Mouse (Mus musculus) ES-E14 (cell line): Measurements from ENCODE around the gene Dnaaf1. TPM values are rescaled to one million over a fixed set of nuclear protein-coding genes. Genes with fewer than 3 reads are reported as not detected.
A peak's percentile ranks its signal among the peaks of the same experiment; 100 is the strongest.

Source experiments
- DNase-seq: peaks from one replicate; pipeline ENCODE4 v3.0.0-alpha.2; 2013; ENCODE audit warnings: low read depth, low spot score
- H3K27ac ChIP-seq: 2 replicates; pipeline ENCODE4 v1.5.1; 2012; ENCODE audit warnings: low read depth, mild to moderate bottlenecking, low read length, moderate library complexity, mixed read lengths; ENCODE audit not compliant: poor library complexity, insufficient read depth, severe bottlenecking
- H3K36me3 ChIP-seq: 2 replicates; pipeline ENCODE4 v1.6.1; 2012; ENCODE audit warnings: mild to moderate bottlenecking, low read length, moderate library complexity, mixed read lengths; ENCODE audit not compliant: control insufficient read depth, poor library complexity, insufficient read depth, severe bottlenecking
- H3K4me1 ChIP-seq, 2 experiments: fragments of 150-350 bp in 1 of 2; sonication (generic) in 1 of 2; 2 replicates each; pipeline ENCODE4 v1.6.1; 2012; ENCODE audit warnings: low read length in 2 of 2, mild to moderate bottlenecking in 1 of 2, mixed read lengths in 1 of 2; ENCODE audit not compliant: control insufficient read depth in 2 of 2, insufficient read depth in 2 of 2, poor library complexity in 1 of 2
- H3K4me3 ChIP-seq, 2 experiments: fragments of 150-350 bp in 1 of 2; sonication (generic) in 1 of 2; 2 replicates each; pipeline ENCODE4 v1.5.1; 2012; ENCODE audit warnings: low read length in 2 of 2, low read depth in 1 of 2, mild to moderate bottlenecking in 1 of 2, mixed read lengths in 1 of 2; ENCODE audit not compliant: insufficient read depth in 1 of 2, poor library complexity in 1 of 2, severe bottlenecking in 1 of 2
- H3K9ac ChIP-seq: 2 replicates; pipeline ENCODE4 v1.6.1; 2012; ENCODE audit warnings: low read depth, mild to moderate bottlenecking, low read length, mixed read lengths; ENCODE audit not compliant: poor library complexity, insufficient read depth, severe bottlenecking
- H3K9me3 ChIP-seq: fragments of 150-350 bp; sonication (generic); 2 replicates; pipeline ENCODE4 v1.6.1; 2012; ENCODE audit warnings: low read depth, mild to moderate bottlenecking, low read length; ENCODE audit not compliant: control insufficient read depth, insufficient read depth
- CHD2 ChIP-seq: IDR thresholded peaks from 2 replicates; pipeline ENCODE4 v1.6.1; 2014; ENCODE audit warnings: mild to moderate bottlenecking, low read depth, low read length, inconsistent platforms
- HCFC1 ChIP-seq: IDR thresholded peaks from 2 replicates; pipeline ENCODE4 v1.6.1; 2012; ENCODE audit warnings: low read length, inconsistent platforms, borderline replicate concordance; ENCODE audit not compliant: insufficient read depth
- MAFK ChIP-seq: IDR thresholded peaks from 2 replicates; pipeline ENCODE4 v1.6.1; 2014; ENCODE audit warnings: mild to moderate bottlenecking, low read depth, low read length, inconsistent platforms; ENCODE audit not compliant: insufficient read depth
- ZC3H11A ChIP-seq: IDR thresholded peaks from 2 replicates; pipeline ENCODE4 v1.6.1; 2012; ENCODE audit warnings: low read depth, mild to moderate bottlenecking, inconsistent platforms, low read length, borderline replicate concordance
- ZNF384 ChIP-seq: IDR thresholded peaks from 2 replicates; pipeline ENCODE4 v1.6.1; 2012; ENCODE audit warnings: low read depth, low read length, inconsistent platforms
- in situ Hi-C, 2 experiments: fragments of 600-800 bp; cut with MboI; formaldehyde crosslinking; loops; one replicate each; pipeline ENCODE4 v1.15.1; 2025; ENCODE audit warnings: low sequenced_read_pairs in 2 of 2, inconsistent platforms in 1 of 2; ENCODE audit not compliant: unreplicated experiment in 2 of 2
- total RNA-seq: library from RNA; depleted of rRNA; stranded (reverse); fragments of 300-350 nt; gene quantifications from 2 replicates; pipeline ENCODE4 v1.2.3, GENCODE M21; 2012

Dnaaf1 gene
- total RNA-seq, 1 experiment: 1.0 TPM

DNA sequence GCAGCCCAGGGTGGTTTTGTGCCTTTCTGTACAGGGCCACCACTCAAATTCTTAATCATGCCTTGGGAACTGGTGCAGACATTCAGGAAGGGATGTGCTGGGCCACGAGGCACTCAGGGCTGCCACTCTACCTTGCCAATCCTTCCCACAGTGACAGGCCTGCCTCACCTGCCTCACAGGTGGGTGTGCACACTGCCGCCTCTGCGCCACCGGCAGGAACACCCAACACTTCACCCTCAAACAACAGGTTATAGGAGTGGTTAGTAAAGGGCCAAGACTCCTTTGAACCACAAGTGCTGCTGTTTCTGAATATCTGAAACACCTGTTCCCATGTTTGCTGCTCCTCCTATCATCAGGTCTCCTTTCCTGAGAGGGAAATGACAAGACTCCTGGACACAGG lies 2.6 kb upstream of the Dnaaf1 start:
- no peak for DNase-seq
- no peak overlapping the region for H3K4me3 ChIP-seq
- TF ChIP-seq ZC3H11A (no peak), MAFK (no peak), HCFC1 (no peak), ZNF384 (no peak), CHD2 (no peak)
- no peak overlapping the region for H3K27ac ChIP-seq
- H3K4me1 ChIP-seq: peaks cover 0 to 6% of the 10 kb centered on the region in 2 experiments; a peak in 1 of 4 replicates
- in situ Hi-C loops: no loop called here
- H3K9ac ChIP-seq: no peak overlapping the region
- H3K36me3 ChIP-seq: peaks cover 4% of the 10 kb centered on the region; the same call in 1 of the 2 replicates
- no peaks in the 10 kb centered on the region for H3K9me3 ChIP-seq

DNA sequence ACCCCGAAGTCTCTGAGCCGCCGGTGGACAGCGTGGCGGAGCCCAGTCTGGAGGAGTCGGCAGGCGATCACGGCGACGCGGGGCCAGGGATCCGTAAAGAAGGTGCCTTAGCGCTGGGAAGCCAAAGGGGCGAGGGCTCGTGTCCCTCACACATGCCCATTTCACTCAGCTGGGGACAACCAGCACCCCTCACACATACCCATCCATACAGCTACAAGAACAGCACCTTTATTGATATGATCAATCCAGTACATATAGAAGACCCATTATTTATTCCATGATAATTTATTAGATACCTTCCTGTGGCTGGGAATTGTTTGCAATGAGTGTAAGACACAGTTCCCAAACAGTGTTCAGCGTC lies 311 bp downstream of the Dnaaf1 start:
- no peaks in the 10 kb centered on the region for H3K36me3 ChIP-seq
- H3K4me3 ChIP-seq: peak overlapping the region; percentile 72 to 96
- peak overlapping the region; percentile 56 for H3K9ac ChIP-seq
- no peaks in the 10 kb centered on the region for H3K4me1 ChIP-seq
- TF ChIP-seq CHD2 (no peak), ZC3H11A (no peak), MAFK (no peak), ZNF384 (no peak), HCFC1 (no peak)
- H3K9me3 ChIP-seq: no peaks in the 10 kb centered on the region
- DNase-seq: no peak
- in situ Hi-C loops: no loop called here
- no peak overlapping the region for H3K27ac ChIP-seq

DNA sequence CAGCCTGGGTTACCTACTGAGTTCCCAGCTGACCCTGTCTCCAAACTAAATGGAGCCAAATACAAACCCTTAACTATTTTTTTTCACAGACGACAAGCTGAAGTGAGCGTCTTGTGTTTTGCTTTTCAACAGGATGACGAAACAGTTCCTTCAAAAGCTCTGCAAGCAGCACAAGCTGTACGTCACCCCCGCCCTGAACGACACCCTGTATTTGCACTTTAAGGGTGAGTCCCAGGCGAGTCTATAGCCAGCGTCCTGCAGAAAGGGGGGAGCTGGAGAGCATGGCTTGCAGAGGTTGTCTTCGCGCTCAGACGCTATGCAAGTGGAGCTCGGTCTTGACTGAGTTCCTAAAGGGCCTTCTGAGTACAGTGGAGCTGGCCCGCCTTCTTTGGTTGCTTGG lies 4.1 kb downstream of the Dnaaf1 start:
- H3K36me3 ChIP-seq: no peaks in the 10 kb centered on the region

DNA sequence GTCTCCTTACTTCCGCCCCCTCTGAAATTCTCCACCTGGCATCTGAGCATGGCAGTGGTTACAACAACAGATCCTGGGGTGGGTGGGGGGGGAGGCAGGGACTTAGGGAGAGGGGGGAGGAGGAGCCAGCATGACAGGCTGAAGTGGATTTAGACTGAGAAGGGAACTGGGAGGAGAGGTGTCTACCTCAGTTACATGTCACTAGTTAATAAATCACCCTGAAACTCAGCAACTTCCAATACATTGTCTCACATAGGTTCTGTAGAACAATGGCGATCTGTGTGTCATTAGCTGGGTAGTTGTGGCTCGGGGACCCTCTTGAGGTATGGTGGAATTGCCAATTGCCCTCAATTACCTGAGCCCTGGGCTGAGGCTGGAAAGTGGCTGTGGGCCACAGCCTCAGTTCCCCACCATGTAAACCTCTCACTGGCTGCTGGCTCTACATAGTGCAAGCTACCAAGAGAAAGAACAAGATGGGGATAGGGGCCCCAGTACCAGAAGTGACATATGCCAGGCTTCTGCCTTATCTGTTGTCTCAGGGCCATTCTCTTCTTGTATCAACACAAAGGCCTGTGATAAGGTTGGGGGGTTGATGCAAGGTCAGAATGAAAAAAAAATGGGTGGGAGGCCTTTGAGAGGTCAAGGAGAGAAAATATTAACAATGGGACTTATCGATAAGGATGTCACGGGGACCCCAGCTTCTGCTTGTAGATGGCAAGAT lies 5.6 kb downstream of the Dnaaf1 start:
- in situ Hi-C loops: no loop called here
- peaks cover 0 to 5% of the 10 kb centered on the region in 2 experiments; a peak in 1 of 4 replicates for H3K4me1 ChIP-seq
- TF ChIP-seq MAFK: no peak
- no peak for TF ChIP-seq ZNF384
- no peak for TF ChIP-seq CHD2
- no peak for TF ChIP-seq HCFC1
- no peak for TF ChIP-seq ZC3H11A
- H3K4me3 ChIP-seq: no peak overlapping the region
- DNase-seq: no peak
- H3K9ac ChIP-seq: no peak overlapping the region
- H3K27ac ChIP-seq: no peak overlapping the region
- no peaks in the 10 kb centered on the region for H3K9me3 ChIP-seq
- H3K36me3 ChIP-seq: no peaks in the 10 kb centered on the region

More for the DNA sequence above, 4.1 kb downstream of the Dnaaf1 start:
- no peak overlapping the region for H3K4me3 ChIP-seq
- H3K4me1 ChIP-seq: peaks cover 0 to 5% of the 10 kb centered on the region in 2 experiments; a peak in 1 of 4 replicates
- in situ Hi-C loops: no loop called here
- no peak overlapping the region for H3K27ac ChIP-seq
- no peak overlapping the region; the same call in 1 of the 2 replicates for H3K9ac ChIP-seq
- TF ChIP-seq ZC3H11A (no peak), ZNF384 (no peak), CHD2 (no peak), HCFC1 (no peak), MAFK (no peak)
- no peak for DNase-seq
- no peaks in the 10 kb centered on the region for H3K9me3 ChIP-seq

DNA sequence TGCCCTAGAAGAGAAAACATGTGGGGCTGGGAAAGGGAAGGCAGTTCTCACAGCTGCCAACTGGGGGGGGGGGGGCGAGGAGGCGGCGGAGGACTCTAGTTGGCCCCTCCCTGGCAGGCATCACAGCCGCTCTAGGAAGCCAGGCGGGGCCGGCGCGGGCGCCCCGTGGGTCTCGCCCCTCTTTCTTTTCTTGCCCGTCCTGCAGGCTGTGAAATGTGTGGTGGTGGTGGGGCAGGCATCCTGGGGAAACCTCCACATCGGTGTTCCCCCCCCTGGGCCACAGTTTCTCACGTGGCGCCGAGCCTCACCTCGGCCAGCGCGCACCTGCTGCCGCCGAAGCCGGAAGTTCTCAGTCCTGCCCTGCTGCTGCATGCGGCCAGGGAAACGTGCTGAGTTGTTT lies 10.9 kb downstream of the Dnaaf1 start:
- H3K36me3 ChIP-seq: no peaks in the 10 kb centered on the region
- H3K9ac ChIP-seq: peak overlapping the region; percentile 29; the same call in 1 of the 2 replicates
- H3K27ac ChIP-seq: no peak overlapping the region
- in situ Hi-C loops: no loop called here
- TF ChIP-seq ZC3H11A: no peak
- peaks cover 0 to 11% of the 10 kb centered on the region in 2 experiments; a peak in 1 of 4 replicates for H3K4me1 ChIP-seq
- H3K9me3 ChIP-seq: no peaks in the 10 kb centered on the region
- H3K4me3 ChIP-seq: peak overlapping the region; percentile 48 to 58
- no peak for DNase-seq
